Mouse (Mus musculus) layer of hippocampus, postnatal 10 days (tissue): ENCODE results near the gene Rps10. TPM values are rescaled to one million over a fixed set of nuclear protein-coding genes. Genes with fewer than 3 reads are reported as not detected.

Source experiments
- DNase-seq, 2 experiments: peaks; one replicate each; pipeline ENCODE4 v3.0.0; 2021; ENCODE audit warnings: low spot score in 2 of 2
- long read RNA-seq: library from polyadenylated mRNA; stranded (forward); transcript quantifications from one replicate; pipeline ENCODE4 v2.0.0, GENCODE M21; 2023
- total RNA-seq, 2 experiments: library from RNA; stranded (reverse); gene quantifications; 2 replicates each; pipeline ENCODE4 v1.2.3; 2021

Rps10 gene
- 100 to 1,000 TPM; 516 to 558 TPM for total RNA-seq
- long read RNA-seq, transcript Rps10-203 (6 exons, 887 nt), result major isoform, 86 of 102 reads
- long read RNA-seq, transcript Rps10-208 (5 exons, 498 nt), result minor isoform, 9 of 102 reads
- long read RNA-seq, partial matches to known transcripts, result 3 of 102 reads
- long read RNA-seq, other reads (novel, unspliced or antisense), result 4 of 102 reads

- DNase-seq, result no peak
Observed at GRCm38 (mm10) chr17:27636132-27637020, at the start of gene Rps10. Rps10 (minus strand) TSS chr17:27636669.

DNA sequence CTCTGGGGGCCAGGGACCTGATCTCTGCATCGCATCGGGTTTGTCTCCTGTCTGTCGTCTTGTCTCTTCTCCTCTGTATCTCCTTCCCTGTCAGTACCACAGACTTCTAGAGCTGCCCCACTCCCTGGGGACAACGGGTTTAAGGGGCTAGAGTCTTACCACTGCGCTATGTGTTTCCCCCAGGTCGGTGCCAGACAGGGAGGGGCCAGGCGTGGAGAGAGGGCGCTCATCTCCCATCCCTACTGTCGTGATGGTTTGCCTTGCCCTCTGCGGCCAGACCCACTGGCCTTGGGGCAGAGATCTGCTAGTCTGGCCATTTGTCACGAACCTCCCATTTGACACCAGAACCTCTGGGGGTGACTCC, 49.1 kb upstream of the Rps10 start:
- DNase-seq, result no peak

GRCm38 (mm10) chr17:27684886-27685549, 48.5 kb upstream of the Rps10 start:
- DNase-seq, result peak; percentile 85 to 90

GRCm38 (mm10) chr17:27678924-27679813, 42.7 kb upstream of the Rps10 start:
- DNase-seq, result peak; percentile 46 to 66

DNA sequence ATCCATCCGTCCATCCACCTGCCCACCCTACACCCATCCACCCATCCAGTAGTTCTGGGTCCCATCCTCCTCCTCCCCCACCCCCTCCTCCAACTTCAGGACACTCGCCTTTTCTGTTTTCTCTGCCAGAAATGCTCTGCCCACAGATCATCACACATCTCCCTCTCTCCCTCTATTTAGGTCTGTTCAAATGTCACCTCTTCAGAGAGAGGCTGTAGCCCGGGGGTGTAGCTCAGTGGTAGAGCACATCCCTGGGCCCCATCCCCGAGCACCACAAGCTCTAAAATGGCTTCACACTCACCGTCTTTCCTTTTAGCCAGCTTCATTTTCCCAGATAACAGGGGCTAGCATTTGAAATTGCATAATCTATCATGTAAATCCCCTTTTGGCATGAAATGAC, 41.3 kb upstream of the Rps10 start:
- no peak for DNase-seq

DNA sequence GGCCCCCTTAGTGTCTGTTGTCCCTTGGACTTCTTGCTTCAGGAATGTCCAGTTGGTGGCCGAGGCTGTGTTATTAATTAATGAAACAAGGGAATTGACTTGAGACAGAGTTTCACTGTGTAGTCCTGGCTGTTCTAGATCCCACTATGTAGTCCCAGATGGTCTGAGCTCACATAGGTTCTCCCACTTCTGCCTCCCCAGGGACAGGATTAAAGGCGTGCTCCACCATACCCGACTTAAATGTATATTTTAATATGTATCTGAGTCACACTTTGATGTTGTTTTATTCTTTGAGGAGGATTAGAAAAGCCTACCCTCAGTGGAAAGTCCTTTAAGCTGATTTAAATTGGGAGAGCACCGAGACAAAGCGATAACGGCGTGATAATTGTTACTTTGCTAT, 39.8 kb upstream of the Rps10 start:
- DNase-seq, result no peak

GRCm38 (mm10) chr17:27675453-27675852, 39.0 kb upstream of the Rps10 start:
- peak in 1 of 2 experiments; percentile 49 for DNase-seq

GRCm38 (mm10) chr17:27673945-27674344, 37.5 kb upstream of the Rps10 start:
- DNase-seq, result peak in 1 of 2 experiments; percentile 34

- DNase-seq, result no peak
Observed at GRCm38 (mm10) chr17:27671720-27672119, 35.3 kb upstream of the Rps10 start.

- no peak for DNase-seq
Observed at GRCm38 (mm10) chr17:27658767-27659166, 22.3 kb upstream of the Rps10 start.

DNA sequence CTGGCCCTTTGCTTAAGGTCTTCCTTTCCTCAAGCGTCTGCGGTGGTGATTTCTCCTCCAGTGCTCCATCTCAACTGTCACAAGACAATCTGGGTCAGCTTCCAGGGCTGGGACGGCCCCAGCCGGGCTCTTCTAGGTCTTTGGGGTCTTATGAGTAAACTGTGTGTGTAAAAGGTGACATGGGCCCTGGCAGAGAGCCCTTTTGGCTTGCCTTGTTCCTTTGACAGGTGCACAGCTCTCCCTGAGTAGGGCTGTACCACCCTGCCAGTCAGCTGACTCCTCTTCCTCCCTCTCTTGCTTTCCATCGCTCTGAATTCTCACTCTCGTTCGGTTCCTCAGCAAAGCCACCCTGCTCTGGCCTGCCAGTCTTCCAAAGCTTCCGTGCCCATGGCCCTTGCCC, 20.7 kb upstream of the Rps10 start:
- DNase-seq, result no peak

- no peak for DNase-seq
Observed at GRCm38 (mm10) chr17:27656414-27656813, 19.9 kb upstream of the Rps10 start.

DNA sequence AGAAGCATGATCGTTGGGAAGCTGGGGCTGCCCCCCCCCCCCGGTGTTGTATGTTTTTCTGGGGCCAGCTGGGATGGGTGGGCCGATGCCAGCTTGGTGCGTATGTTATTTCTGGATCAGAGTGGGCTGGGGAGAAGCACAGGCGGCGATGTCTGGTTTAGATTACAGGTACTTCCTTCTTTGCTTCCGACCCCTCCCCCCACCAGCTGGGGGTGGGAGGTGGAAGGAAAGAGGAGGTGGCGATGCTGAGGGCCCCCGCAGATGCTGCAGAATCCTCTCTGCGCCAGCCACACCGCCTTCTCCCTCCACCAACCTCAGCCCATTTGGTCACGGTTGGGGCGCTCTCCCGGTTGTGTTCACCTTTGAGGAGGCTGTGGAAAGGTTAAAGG, 19.5 kb upstream of the Rps10 start:
- DNase-seq, result peak; percentile 74 to 80

GRCm38 (mm10) chr17:27655089-27656010, 18.9 kb upstream of the Rps10 start, which contains the start of gene Pacsin1:
Pacsin1 (plus strand) TSS chr17:27655509.
- peak; percentile 59 to 75 for DNase-seq

GRCm38 (mm10) chr17:27653253-27653959, 16.9 kb upstream of the Rps10 start:
- no peak for DNase-seq

DNA sequence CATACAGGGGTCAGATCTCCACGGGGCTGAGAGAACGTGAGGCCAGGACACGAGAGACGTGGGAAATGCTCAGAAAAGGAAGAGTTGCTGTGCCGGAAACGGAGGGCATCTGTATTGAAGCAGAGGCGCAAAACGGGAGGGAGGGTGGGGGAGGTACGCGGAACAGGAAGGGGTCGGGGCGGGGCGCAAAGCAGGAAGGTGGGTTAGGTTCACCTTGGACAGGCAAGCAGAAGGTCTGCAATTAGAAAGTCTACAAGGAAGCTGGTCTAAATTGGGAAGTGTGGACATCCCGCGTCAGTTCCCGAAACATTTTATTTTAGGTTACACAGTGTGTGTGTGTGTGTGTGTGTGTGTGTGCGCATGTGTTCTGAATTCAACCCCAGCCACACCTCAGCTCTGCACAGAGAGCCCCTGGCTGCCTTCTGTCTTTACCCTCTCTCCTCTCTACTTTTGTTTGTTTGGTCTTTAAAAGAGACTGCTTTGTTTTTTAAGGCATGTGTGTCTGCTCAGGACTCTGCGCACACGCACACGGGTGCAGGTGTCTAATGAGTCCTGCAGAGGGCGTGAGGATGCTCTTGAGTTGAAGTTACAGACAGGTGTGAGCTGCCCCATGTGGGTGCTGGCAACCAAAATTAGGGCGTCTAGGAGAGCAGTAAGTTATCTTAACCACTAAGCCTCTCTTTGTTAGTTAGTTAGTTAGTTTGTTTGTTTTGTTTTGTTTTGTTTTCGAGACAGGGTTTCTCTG, 15.7 kb upstream of the Rps10 start:
- DNase-seq, result no peak

- DNase-seq, result no peak
Observed at GRCm38 (mm10) chr17:27650586-27650985, 14.1 kb upstream of the Rps10 start.

GRCm38 (mm10) chr17:27650160-27650559, 13.7 kb upstream of the Rps10 start:
- DNase-seq, result no peak

GRCm38 (mm10) chr17:27645807-27646206, 9.3 kb upstream of the Rps10 start:
- no peak for DNase-seq
